Mouse (Mus musculus) CH12.LX (cell line): ENCODE results near the gene Gtf2h1. TPM values are rescaled to one million over a fixed set of nuclear protein-coding genes. Genes with fewer than 3 reads are reported as not detected.

Experiments used
- DNase-seq: peaks from one replicate; pipeline ENCODE4 v3.0.0-alpha.2; 2013; ENCODE audit errors: extremely low read depth
- H3K27ac ChIP-seq: 2 replicates; pipeline ENCODE4 v1.5.1; 2012; ENCODE audit warnings: low read depth, mild to moderate bottlenecking, control low read depth, moderate library complexity; ENCODE audit not compliant: insufficient read depth
- H3K27me3 ChIP-seq: replicated peaks from 2 replicates; pipeline ENCODE3; 2012; ENCODE audit warnings: inconsistent platforms
- H3K36me3 ChIP-seq, 2 experiments: replicated peaks in 1 of 2; 2 replicates each; pipeline versions ENCODE3 to v1.6.1; 2012; ENCODE audit warnings: inconsistent platforms in 1 of 2, low read length in 1 of 2, mild to moderate bottlenecking in 1 of 2, mixed read lengths in 1 of 2, moderate library complexity in 1 of 2; ENCODE audit not compliant: control insufficient read depth in 1 of 2, insufficient read depth in 1 of 2
- H3K4me1 ChIP-seq, 2 experiments: 2 replicates each; pipeline ENCODE4 v1.6.1; 2012; ENCODE audit warnings: inconsistent platforms in 1 of 2, moderate library complexity in 1 of 2; ENCODE audit not compliant: insufficient read depth in 2 of 2, control insufficient read depth in 1 of 2
- H3K4me2 ChIP-seq: 2 replicates; pipeline ENCODE4 v1.6.1; 2012; ENCODE audit warnings: low read depth, mild to moderate bottlenecking, control low read depth; ENCODE audit not compliant: poor library complexity, insufficient read depth, severe bottlenecking
- H3K4me3 ChIP-seq, 3 experiments: fragments of 150-350 bp in 1 of 3; sonication (generic) in 1 of 3; replicated peaks in 1 of 3; 2 replicates each; pipeline versions ENCODE3 to v1.5.1; 2011 to 2012; ENCODE audit warnings: low read depth in 2 of 3, low read length in 2 of 3, mild to moderate bottlenecking in 2 of 3, moderate library complexity in 2 of 3, control low read depth in 1 of 3, improper control_type of control experiment in 1 of 3, inconsistent platforms in 1 of 3, mixed read lengths in 1 of 3; ENCODE audit not compliant: poor library complexity in 1 of 3
- H3K79me2 ChIP-seq: replicated peaks from 2 replicates; pipeline ENCODE4 v1.6.1; 2012; ENCODE audit warnings: mild to moderate bottlenecking, moderate library complexity; ENCODE audit not compliant: control insufficient read depth, poor library complexity, insufficient read depth, severe bottlenecking; ENCODE audit errors: extremely low read depth
- H3K9ac ChIP-seq: 2 replicates; pipeline ENCODE4 v1.6.1; 2012; ENCODE audit warnings: low read depth, mild to moderate bottlenecking, control low read depth, moderate library complexity; ENCODE audit not compliant: insufficient read depth
- H3K9me3 ChIP-seq: replicated peaks from 2 replicates; pipeline ENCODE3; 2012; ENCODE audit warnings: low read length, inconsistent platforms, mixed read lengths
- CHD2 ChIP-seq: IDR thresholded peaks from 2 replicates; pipeline ENCODE4 v1.6.1; 2011; ENCODE audit warnings: low read length, improper control_type of control experiment
- GABPA ChIP-seq: IDR thresholded peaks from 2 replicates; pipeline ENCODE4 v1.6.1; 2012; ENCODE audit warnings: low read depth, low read length, improper control_type of control experiment, inconsistent platforms; ENCODE audit not compliant: insufficient replicate concordance
- HCFC1 ChIP-seq: IDR thresholded peaks from 2 replicates; pipeline ENCODE4 v1.6.1; 2012; ENCODE audit warnings: low read depth, mild to moderate bottlenecking, inconsistent platforms, low read length, improper control_type of control experiment
- JUN ChIP-seq: IDR thresholded peaks from 2 replicates; pipeline ENCODE4 v1.6.1; 2011; ENCODE audit warnings: low read depth, mild to moderate bottlenecking, low read length, improper control_type of control experiment, moderate library complexity; ENCODE audit not compliant: insufficient read depth
- KAT2A ChIP-seq: IDR thresholded peaks from 2 replicates; pipeline ENCODE4 v1.6.1; 2012; ENCODE audit warnings: low read length, improper control_type of control experiment, inconsistent platforms; ENCODE audit not compliant: insufficient replicate concordance
- MYC ChIP-seq: IDR thresholded peaks from 2 replicates; pipeline ENCODE4 v1.6.1; 2011; ENCODE audit warnings: low read depth, mild to moderate bottlenecking, improper control_type of control experiment, low read length
- NELFE ChIP-seq: IDR thresholded peaks from 2 replicates; pipeline ENCODE4 v1.6.1; 2011; ENCODE audit warnings: low read depth, low read length, improper control_type of control experiment
- POLR2AphosphoS2 ChIP-seq: IDR thresholded peaks from 2 replicates; pipeline ENCODE4 v1.6.1; 2011; ENCODE audit warnings: low read depth, low read length, improper control_type of control experiment
- RCOR1 ChIP-seq: conservative IDR thresholded peaks from 2 replicates; pipeline ENCODE4 v1.6.1; 2012; ENCODE audit warnings: low read depth, mild to moderate bottlenecking, inconsistent platforms, low read length, improper control_type of control experiment
- SIN3A ChIP-seq: IDR thresholded peaks from 2 replicates; pipeline ENCODE4 v1.6.1; 2012; ENCODE audit warnings: low read length, improper control_type of control experiment, inconsistent platforms
- TBP ChIP-seq: conservative IDR thresholded peaks from 2 replicates; pipeline ENCODE4 v1.6.1; 2011; ENCODE audit warnings: low read depth, low read length, improper control_type of control experiment
- TCF12 ChIP-seq: IDR thresholded peaks from 2 replicates; pipeline ENCODE4 v1.6.1; 2014; ENCODE audit warnings: low read depth, mild to moderate bottlenecking, inconsistent platforms, low read length, improper control_type of control experiment
- UBTF ChIP-seq: IDR thresholded peaks from 2 replicates; pipeline ENCODE4 v1.6.1; 2012; ENCODE audit warnings: low read depth, mild to moderate bottlenecking, inconsistent platforms, low read length, improper control_type of control experiment, moderate library complexity
- USF1 ChIP-seq: IDR thresholded peaks from 2 replicates; pipeline ENCODE4 v1.6.1; 2014; ENCODE audit warnings: low read depth, mild to moderate bottlenecking, inconsistent platforms, low read length, improper control_type of control experiment
- USF2 ChIP-seq: conservative IDR thresholded peaks from 2 replicates; pipeline ENCODE4 v1.6.1; 2011; ENCODE audit warnings: low read depth, low read length, improper control_type of control experiment
- ZC3H11A ChIP-seq: IDR thresholded peaks from 2 replicates; pipeline ENCODE4 v1.6.1; 2012; ENCODE audit warnings: low read depth, mild to moderate bottlenecking, inconsistent platforms, low read length, improper control_type of control experiment
- ZNF384 ChIP-seq: IDR thresholded peaks from 2 replicates; pipeline ENCODE4 v1.6.1; 2012; ENCODE audit warnings: low read depth, low read length, improper control_type of control experiment, inconsistent platforms
- dilution Hi-C: fragments of 300-500 bp; cut with MboI; formaldehyde crosslinking; loops from 2 replicates; pipeline ENCODE4 v1.14.3; 2020; ENCODE audit warnings: low sequenced_read_pairs; ENCODE audit not compliant: extremely low pct_unique_long_range_greater_than_20kb, extremely low pct_ligation_motif_present
- in situ Hi-C: fragments of 300-500 bp; cut with MboI; formaldehyde crosslinking; loops from 3 replicates; pipeline ENCODE4 v1.14.3; 2019; ENCODE audit warnings: low sequenced_read_pairs, low pct_ligation_motif_present, low pct_unique_long_range_greater_than_20kb, mixed read lengths
- polyA plus RNA-seq: library from polyadenylated mRNA; unstranded; fragments of >175 nt; gene quantifications from 2 replicates; pipeline ENCODE4 v1.2.1, GENCODE M21; 2012; ENCODE audit warnings: low read depth; ENCODE audit not compliant: insufficient read length
- total RNA-seq, 2 experiments: library from RNA; depleted of rRNA; stranded (reverse); fragments of 300-350 nt in 1 of 2; fragments of >200 nt in 1 of 2; gene quantifications; 2 replicates each; pipeline ENCODE4 v1.2.3; 2012 to 2014

The Gtf2h1 gene
- total and polyA plus RNA-seq, 3 experiments, result 79.2 to 172 (median 161) TPM

- dilution Hi-C loops (no loop called here), in situ Hi-C loops (no loop called here)
- no peak overlapping the region for H3K27ac ChIP-seq
- H3K4me2 ChIP-seq, result no peak overlapping the region
- TF ChIP-seq JUN (no peak), RCOR1 (no peak), ZNF384 (no peak), GABPA (no peak), ZC3H11A (no peak), UBTF (no peak), USF2 (no peak), HCFC1 (no peak)
- no peak for DNase-seq
- peaks cover 0 to 5% of the 10 kb centered on the region in 2 experiments for H3K36me3 ChIP-seq
- no peaks in the 10 kb centered on the region for H3K79me2 ChIP-seq
- no peak overlapping the region for H3K4me3 ChIP-seq
- no peaks in the 10 kb centered on the region for H3K27me3 ChIP-seq
- no peaks in the 10 kb centered on the region for H3K9me3 ChIP-seq
- H3K9ac ChIP-seq, result no peak overlapping the region
- peaks cover 2 to 33% of the 10 kb centered on the region in 2 experiments; a peak in 2 of 4 replicates for H3K4me1 ChIP-seq
Measured at GRCm38 (mm10) chr7:46833266-46833665, 37.4 kb downstream of the Gtf2h1 start.

GRCm38 (mm10) chr7:46833670-46834255 lies 37.9 kb downstream of the Gtf2h1 start:
- in situ Hi-C loops, result no loop called here
- Histone ChIP-seq H3K27me3 (no peaks in the 10 kb centered on the region), H3K4me1 (peaks cover 2 to 38% of the 10 kb centered on the region in 2 experiments; a peak in 2 of 4 replicates), H3K4me3 (no peak overlapping the region), H3K9ac (no peak overlapping the region), H3K36me3 (peaks cover 0 to 3% of the 10 kb centered on the region in 2 experiments), H3K9me3 (no peaks in the 10 kb centered on the region), H3K79me2 (no peaks in the 10 kb centered on the region), H3K27ac (no peak overlapping the region), H3K4me2 (no peak overlapping the region)
- TF ChIP-seq KAT2A (no peak), MYC (no peak), CHD2 (no peak), TBP (no peak), POLR2AphosphoS2 (no peak), USF1 (no peak), SIN3A (no peak), ZC3H11A (no peak), TCF12 (no peak), NELFE (no peak)
- dilution Hi-C loops, result no loop called here
- no peak for DNase-seq
